Mouse (Mus musculus): ENCODE data around the gene Dnajb6. TPM values are rescaled to one million over a fixed set of nuclear protein-coding genes. Genes with fewer than 3 reads are reported as not detected.
"Not testable (repeated sequence)": the region's sequence is repeated elsewhere in the genome, so short reads cannot be mapped to it uniquely, and the experiment has no call there.

Gene Dnajb6
- total RNA-seq (2021): 100 to 1,000 TPM; 131 to 139 TPM
- long read RNA-seq, experiment 1, transcript Dnajb6-201 (10 exons, 2,918 nt): minor isoform, 35 of 187 reads
- long read RNA-seq, experiment 1, transcript Dnajb6-203 (8 exons, 1,605 nt): major isoform, 116 of 187 reads
- long read RNA-seq, experiment 1, partial matches to known transcripts: 7 of 187 reads
- long read RNA-seq, experiment 1, other reads (novel, unspliced or antisense): 24 of 187 reads
- long read RNA-seq, experiment 2, transcript Dnajb6-201 (10 exons, 2,918 nt): minor isoform, 14 of 68 reads
- long read RNA-seq, experiment 2, transcript Dnajb6-203 (8 exons, 1,605 nt): major isoform, 38 of 68 reads
- long read RNA-seq, experiment 2, partial matches to known transcripts: 2 of 68 reads
- long read RNA-seq, experiment 2, other reads (novel, unspliced or antisense): 13 of 68 reads

- peak; percentile 98 for DNase-seq
Observed at GRCm38 (mm10) chr5:29735557-29736061, at the start of gene Dnajb6, which contains the start of gene Gm5129. Gene Dnajb6 (plus strand): TSS chr5:29735688. Gene Gm5129 (minus strand): TSS chr5:29735936.

DNA sequence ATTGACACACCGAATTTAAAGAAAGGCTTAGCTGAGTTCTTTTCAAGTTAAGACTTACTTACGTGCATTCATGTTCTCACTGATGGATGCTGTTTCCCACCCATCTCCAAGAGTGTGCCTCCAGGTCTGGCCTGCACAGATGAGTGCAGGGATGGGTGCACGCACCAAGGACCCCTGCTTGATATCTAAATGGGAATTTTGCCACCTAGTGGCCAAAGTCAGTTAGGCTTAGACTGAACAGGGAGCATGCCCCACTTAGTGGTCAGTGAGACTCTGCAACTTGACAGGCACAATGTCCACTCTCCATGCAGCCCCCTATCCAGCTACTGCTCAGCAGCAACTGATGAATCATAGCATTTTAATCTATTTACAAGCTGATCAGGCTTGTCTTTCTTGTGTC lies 47.8 kb upstream of the Dnajb6 start:
- DNase-seq: peak; percentile 19 to 44

GRCm38 (mm10) chr5:29688352-29688751 lies 47.1 kb upstream of the Dnajb6 start:
- DNase-seq: peak in 1 of 2 experiments; percentile 34

DNA sequence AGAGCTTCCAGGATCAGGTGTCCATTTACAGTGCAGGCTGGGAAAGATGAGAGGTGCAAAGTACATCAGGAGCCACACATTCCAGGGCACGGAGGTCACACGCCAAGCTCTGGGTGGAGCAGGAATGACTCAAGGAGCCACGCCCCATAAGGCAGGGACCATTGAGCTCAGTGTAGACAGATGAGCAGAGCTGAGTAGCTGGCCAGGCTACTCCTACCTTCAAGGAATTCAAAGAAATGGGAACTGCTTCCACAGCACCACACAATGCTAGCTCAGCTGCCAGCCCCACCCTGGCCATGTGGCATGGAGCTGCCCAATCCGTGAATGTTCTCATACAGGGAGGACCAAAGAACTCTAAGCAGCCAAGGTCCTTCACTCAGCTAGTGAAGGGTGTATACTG lies 37.0 kb upstream of the Dnajb6 start:
- no peak for DNase-seq

- peak in 1 of 2 experiments; percentile 9 for DNase-seq
Observed at GRCm38 (mm10) chr5:29699520-29700202, 35.8 kb upstream of the Dnajb6 start.

DNA sequence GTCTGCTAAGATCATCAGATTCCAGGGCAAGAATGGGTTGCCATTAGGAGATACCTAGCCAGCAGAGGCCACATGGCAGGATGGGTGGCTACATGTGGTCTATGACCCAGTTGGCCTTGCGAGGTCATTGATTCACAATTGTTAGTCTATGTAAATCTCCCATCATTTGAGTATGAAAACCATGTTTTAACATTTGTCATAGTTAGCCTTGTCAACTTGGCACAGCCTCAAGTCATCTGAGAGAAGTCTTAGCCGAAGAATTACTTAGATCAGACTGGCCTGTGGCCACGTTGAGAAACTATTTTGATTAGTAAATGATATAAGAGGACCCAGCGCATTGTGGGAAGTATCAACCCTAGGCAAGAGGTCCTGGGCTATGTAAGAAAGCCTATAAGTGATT lies 28.2 kb upstream of the Dnajb6 start:
- no peak for DNase-seq

- DNase-seq: no peak
Observed at GRCm38 (mm10) chr5:29708258-29708657, 27.2 kb upstream of the Dnajb6 start.

GRCm38 (mm10) chr5:29711631-29712030 lies 23.9 kb upstream of the Dnajb6 start:
- DNase-seq: no peak

DNA sequence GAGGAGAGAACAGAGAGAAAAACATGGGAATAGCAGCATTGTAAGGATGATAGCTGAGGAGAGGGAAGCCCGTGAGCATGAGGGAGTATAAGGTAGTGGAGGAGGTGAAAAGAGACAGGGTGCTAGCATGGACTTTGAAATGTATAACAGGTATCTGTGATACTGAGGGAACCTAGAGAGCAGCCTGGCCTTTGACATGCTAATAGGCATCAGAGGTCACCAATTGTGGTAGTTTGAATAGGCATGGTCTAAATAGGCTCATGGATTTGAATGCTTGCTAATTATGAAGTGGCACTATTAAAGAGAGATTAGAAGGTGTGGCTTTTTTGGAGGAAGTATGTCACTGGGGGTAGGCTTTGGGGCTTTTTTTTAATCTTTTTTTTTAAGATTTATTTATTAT lies 22.6 kb upstream of the Dnajb6 start:
- DNase-seq: no peak

DNA sequence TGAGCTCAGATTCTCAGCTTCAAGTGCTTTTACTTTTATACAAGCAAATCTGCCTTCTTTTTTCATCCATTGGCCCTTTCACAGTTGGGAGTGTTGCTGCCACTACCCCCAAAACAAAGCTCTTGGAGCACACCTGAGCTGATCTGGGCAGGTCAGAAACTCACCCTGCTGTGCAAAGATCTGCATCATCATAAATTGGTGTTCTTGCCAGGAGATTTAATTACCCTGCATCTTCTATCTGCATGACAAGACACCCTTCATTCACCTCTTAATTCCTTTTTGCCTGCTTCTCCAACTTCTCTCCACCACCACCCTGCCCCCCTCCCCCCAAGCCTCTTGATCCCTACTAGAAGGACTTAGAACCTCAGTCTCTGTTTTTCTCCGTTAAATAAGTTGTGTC lies 14.3 kb upstream of the Dnajb6 start:
- no peak for DNase-seq

DNA sequence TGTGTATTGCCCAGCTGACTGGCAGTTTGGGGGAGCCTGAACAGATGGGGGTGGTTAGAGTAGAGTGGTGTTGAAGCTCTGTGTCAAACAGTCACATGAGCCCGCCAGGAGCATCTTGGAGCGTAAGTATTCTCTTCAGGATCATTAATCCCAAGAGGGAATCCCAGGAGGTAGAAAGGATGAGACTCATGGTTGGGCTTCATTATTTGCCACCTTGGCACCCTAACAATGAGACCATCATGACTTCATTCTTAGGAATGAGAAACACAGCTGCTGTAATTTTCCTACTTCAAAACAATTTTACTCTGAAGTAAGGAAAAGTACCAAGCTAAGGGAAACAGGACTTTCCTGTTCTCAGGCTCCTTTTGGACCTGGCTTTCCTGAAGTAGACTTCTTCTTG lies 10.1 kb upstream of the Dnajb6 start:
- DNase-seq: no peak

DNA sequence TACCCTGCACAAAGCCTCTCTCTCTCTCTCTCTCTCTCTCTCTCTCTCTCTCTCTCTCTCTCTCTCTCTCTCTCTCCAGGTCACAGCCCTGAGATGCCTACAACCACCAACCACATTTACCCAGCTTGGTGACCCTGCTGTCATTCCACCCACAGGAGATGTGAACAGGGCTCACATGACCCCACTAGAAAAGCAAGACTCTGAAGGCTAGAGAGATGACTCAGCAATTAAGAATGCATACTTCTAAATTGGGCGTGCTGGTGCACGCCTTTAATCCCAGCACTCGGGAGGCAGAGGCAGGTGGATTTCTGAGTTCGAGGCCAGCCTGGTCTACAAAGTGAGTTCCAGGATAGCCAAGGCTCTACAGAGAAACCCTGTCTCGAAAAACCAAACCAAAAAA lies 9.4 kb upstream of the Dnajb6 start:
- not testable (repeated sequence) for DNase-seq

GRCm38 (mm10) chr5:29734831-29735510 lies 517 bp upstream of the Dnajb6 start:
- DNase-seq: no peak

DNA sequence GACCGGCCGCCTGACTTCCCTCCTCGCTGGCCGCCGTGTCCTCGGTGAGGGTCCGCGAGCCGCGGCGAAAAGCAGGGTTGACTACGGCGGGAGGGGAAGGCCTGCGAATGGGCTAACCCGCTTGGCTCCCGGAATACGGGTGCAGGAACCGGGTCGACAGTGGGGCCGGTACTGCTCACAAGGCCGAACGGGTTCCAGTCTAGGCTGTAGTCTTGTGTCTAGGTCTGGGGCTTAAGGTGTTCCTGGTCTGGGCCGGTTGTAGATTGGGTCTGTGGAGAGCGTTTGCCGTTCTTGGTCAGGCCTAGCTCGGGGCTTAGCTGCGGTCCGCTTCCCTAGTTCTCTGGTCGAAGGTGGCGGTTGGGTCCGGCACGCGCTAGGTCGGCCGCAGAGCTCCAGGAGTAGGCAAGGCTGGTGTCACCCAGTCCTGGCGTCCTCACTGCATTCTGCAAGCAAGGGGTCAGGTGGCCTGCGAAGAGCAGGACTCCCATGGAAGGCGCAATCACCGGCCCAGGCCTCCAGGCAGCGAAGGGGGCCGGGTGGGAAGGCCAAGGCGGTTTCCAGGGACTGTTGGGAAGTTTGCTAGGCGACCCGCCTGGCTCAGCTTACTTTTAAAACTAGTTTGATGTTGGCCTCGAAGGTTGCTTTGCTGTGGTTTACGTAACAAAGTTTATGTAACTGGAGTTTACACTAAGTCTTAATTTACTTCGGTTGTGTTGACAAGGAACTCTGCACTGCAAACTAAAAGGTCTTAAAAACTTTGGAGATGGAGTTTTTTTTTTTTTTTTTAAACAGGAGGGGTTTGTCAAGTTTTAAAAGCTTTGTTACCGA lies 799 bp downstream of the Dnajb6 start:
- DNase-seq: peak; percentile 66 to 70

DNA sequence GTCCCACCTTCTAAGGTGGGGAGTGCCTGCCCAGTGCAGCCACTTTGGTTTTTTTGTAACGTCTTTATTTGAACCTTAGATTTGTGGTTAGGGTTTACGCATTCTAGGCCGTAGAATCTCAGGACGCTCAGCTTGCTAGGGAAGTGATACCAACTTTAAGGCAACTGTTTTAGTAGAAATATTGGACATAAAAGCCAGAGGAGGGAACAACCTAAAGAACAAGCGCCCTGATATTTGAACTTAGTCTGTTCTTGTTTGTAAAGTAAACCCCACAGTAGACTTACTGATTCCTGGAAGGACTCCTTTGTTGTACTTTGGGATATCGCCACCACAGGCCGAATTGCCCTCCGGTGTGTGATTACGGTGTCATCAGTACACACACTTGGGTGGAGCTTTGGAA lies 1.5 kb downstream of the Dnajb6 start:
- DNase-seq: no peak

DNA sequence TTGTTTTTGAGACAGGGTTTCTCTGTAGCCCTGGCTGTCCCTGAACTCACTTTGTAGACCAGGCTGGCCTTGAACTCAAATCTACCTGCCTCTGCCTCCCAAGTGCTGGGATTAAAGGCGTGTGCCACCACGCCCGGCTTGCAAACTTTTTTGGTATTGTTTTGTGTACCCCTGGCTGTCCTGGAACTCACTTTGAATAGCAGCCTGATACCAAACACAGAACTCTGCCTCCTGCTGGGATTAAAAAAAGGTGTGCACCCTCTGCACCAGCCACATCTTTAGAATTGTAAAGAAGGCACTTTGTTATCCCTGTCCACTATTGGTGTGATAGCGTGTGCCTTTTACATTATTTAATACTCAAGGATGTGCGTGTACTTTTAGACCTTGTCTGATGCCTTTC lies 2.0 kb downstream of the Dnajb6 start:
- no peak for DNase-seq

DNA sequence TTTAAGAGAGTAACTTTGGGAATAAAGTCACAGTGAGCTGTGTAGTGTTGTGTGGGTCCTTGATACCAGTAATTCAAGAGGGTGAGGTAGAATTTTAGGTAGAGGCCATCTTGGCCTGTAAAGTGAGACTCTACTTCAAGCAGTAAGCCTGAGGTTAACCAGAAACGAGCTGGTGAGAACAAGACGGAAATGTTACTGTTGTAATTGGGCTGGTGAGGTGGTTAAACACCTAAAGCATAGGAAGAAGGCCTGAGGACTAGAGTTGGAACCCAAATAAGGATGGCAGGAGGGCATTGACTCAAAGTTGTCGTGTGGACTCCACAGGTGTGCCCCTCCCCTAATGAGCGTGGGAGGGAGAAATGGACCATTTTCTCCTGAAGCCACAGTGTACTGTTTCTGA lies 2.6 kb downstream of the Dnajb6 start:
- DNase-seq: no peak

- DNase-seq: no peak
Observed at GRCm38 (mm10) chr5:29740651-29741050, 5.2 kb downstream of the Dnajb6 start.

- DNase-seq: no peak
Observed at GRCm38 (mm10) chr5:29741093-29741492, 5.6 kb downstream of the Dnajb6 start.

DNA sequence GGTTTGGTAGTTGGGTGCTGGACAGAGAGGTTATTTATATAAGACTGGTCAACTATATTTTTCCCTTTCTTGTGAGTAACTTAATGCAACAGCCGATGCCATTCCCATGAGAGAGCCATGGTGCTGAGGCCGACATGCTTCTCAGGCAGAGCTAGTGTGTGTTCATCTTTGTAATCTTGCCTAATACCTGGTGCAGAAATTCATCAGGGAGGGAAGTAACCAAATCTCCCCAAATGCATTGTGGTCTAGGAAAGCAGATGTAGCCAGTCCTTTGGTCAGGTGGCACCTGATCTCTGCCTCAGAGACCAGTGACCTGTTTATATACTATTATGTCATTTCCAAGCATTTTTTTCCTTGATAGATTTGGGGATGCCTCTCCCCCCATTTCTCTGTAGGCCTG lies 12.2 kb downstream of the Dnajb6 start:
- DNase-seq: no peak

- peak; percentile 38 to 42 for DNase-seq
Observed at GRCm38 (mm10) chr5:29751306-29751705, 15.8 kb downstream of the Dnajb6 start.

GRCm38 (mm10) chr5:29752894-29753293 lies 17.4 kb downstream of the Dnajb6 start:
- no peak for DNase-seq

All from adrenal gland, postnatal 36 days (tissue).